8 mouse cellular contexts compared by ENCODE assay signal in the genomic region with DNA sequence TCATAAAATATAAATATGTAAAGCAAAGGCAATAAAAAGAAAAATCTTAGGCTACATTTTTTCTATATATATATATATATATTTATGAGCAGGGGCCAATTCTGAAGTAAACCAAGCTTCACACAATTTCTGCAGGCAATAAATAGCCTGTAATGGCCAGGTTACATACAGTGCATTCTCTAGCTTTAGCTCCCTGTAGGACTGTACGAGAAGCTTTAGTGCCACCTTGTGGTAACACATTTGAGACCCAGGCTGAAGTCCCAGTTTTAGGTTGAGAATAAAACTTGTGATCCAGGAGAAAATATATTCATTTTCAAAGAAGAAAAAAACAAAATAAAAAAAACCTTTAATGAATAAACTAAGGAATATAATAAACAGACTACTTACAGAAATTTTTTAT. TPM values are rescaled to one million over a fixed set of nuclear protein-coding genes. Genes with fewer than 3 reads are reported as not detected.
DNase-seq lines count a peak whose midpoint lies in the region; ATAC-seq and TF ChIP-seq lines count a peak whose summit lies in the region.

No protein-coding gene starts in this region.

- H3K4me1 ChIP-seq in CH12.LX (ENCODE audit: control insufficient read depth in 1 of 2, insufficient read depth in 2 of 2) = no peaks in the 10 kb centered on the region
- no peaks in the 10 kb centered on the region for H3K4me1 ChIP-seq in limb, embryonic 13.5 days

- TF ChIP-seq RAD21 in CH12.LX (IDR thresholded peaks at IDR 0.05; ENCODE audit: low read depth, low read length) = peak; percentile 75

- ATAC-seq in limb, embryonic 13.5 days (ENCODE audit: low FRiP score, low read depth) = peak; percentile 88; the same call in 1 of the 2 replicates

- WGBS in limb, embryonic 13.5 days = 33% methylated on average over 1 of the region's 1 CpGs

- peak; percentile 67 for TF ChIP-seq CTCF in gastrocnemius, adult 2 months (IDR thresholded peaks at IDR 0.05)
- peak in 1 of 2 experiments; percentile 79; a peak in 2 of 4 replicates for TF ChIP-seq CTCF in CH12.LX (conservative IDR thresholded peaks at IDR 0.05 in 1 of 2, IDR thresholded peaks at IDR 0.05 in 1 of 2; ENCODE audit: low read depth in 2 of 2, low read length in 2 of 2)

- no peak for DNase-seq in gastrocnemius, adult 2 months
- DNase-seq in gastrocnemius, postnatal 4 days (ENCODE audit: low spot score in 2 of 2) = no peak
- DNase-seq in CH12.LX (ENCODE audit: extremely low read depth) = peak; percentile 52
- peak; percentile 16 for DNase-seq in c-Kit-positive CD71-negative TER-119-negative erythroid progenitor cells, embryonic 14.5 days (ENCODE audit: low read depth)
- DNase-seq in hindlimb bud, embryonic 11.5 days (ENCODE audit: extremely low spot score, low read depth, low spot score) = peak; percentile 16
- peak; percentile 2 for DNase-seq in skeletal muscle tissue, adult 2 months (ENCODE audit: low read depth, low spot score)
- DNase-seq in T-cell, adult 2 months (ENCODE audit: low spot score) = no peak

- H3K4me2 ChIP-seq in CH12.LX (ENCODE audit: insufficient read depth, low read depth, poor library complexity, severe bottlenecking) = no peak overlapping the region
- no peak overlapping the region for H3K4me2 ChIP-seq in limb, embryonic 13.5 days (replicated peaks)

- TF ChIP-seq POLR2A in CH12.LX (IDR thresholded peaks at IDR 0.05; ENCODE audit: low read depth, low read length) = no peak

- H3K4me3 ChIP-seq in gastrocnemius, adult 2 months = no peak overlapping the region
- no peak overlapping the region for H3K4me3 ChIP-seq in CH12.LX (replicated peaks in 1 of 3; ENCODE audit: low read depth in 2 of 3, low read length in 2 of 3, poor library complexity in 1 of 3)
- H3K4me3 ChIP-seq in limb, embryonic 13.5 days = no peak overlapping the region

- H3K9me3 ChIP-seq in CH12.LX (replicated peaks; ENCODE audit: low read length) = no peaks in the 10 kb centered on the region
- H3K9me3 ChIP-seq in limb, embryonic 13.5 days = no peaks in the 10 kb centered on the region

- no peaks in the 10 kb centered on the region for H3K36me3 ChIP-seq in CH12.LX (replicated peaks in 1 of 2; ENCODE audit: control insufficient read depth in 1 of 2, insufficient read depth in 1 of 2, low read length in 1 of 2)
- H3K36me3 ChIP-seq in limb, embryonic 13.5 days = no peaks in the 10 kb centered on the region

- no peaks in the 10 kb centered on the region for H3K27me3 ChIP-seq in CH12.LX (replicated peaks)
- H3K27me3 ChIP-seq in limb, embryonic 13.5 days = no peaks in the 10 kb centered on the region

- H3K79me2 ChIP-seq in CH12.LX (replicated peaks; ENCODE audit: control insufficient read depth, extremely low read depth, insufficient read depth, poor library complexity, severe bottlenecking) = no peaks in the 10 kb centered on the region

- in situ Hi-C loops in CH12.LX (cut with MboI; ENCODE audit: low pct_ligation_motif_present, low pct_unique_long_range_greater_than_20kb, low sequenced_read_pairs) = loop anchor here (25.0 kb wide), 1 partner anchor 327 kb away; no protein-coding TSS in a partner anchor

- no peak overlapping the region for H3K9ac ChIP-seq in CH12.LX (ENCODE audit: insufficient read depth, low read depth)
- H3K9ac ChIP-seq in limb, embryonic 13.5 days = no peak overlapping the region

- TF ChIP-seq EP300 in CH12.LX (IDR thresholded peaks at IDR 0.05; ENCODE audit: low read length) = no peak

- dilution Hi-C loops in CH12.LX (cut with MboI; ENCODE audit: extremely low pct_ligation_motif_present, extremely low pct_unique_long_range_greater_than_20kb, low sequenced_read_pairs) = no loop called here

- intact Hi-C loops in gastrocnemius, adult 2 months (cut with DNase I) = loop anchor here (10.0 kb wide), 2 partner anchors 319 to 399 kb away; no protein-coding TSS in a partner anchor

- no peak overlapping the region for H3K27ac ChIP-seq in gastrocnemius, adult 2 months
- no peak overlapping the region for H3K27ac ChIP-seq in CH12.LX (ENCODE audit: insufficient read depth, low read depth)
- no peak overlapping the region for H3K27ac ChIP-seq in limb, embryonic 13.5 days

TF ChIP-seq in CH12.LX, 34 proteins besides CTCF, POLR2A, EP300 and RAD21:
- TF ChIP-seq ZC3H11A (IDR thresholded peaks at IDR 0.05; ENCODE audit: low read depth, low read length) = peak; percentile 17; the same call in 1 of the 2 replicates
- TF ChIP-seq ZMIZ1 (IDR thresholded peaks at IDR 0.05; ENCODE audit: low read depth, low read length) = no peak
- no peak for TF ChIP-seq SIN3A (IDR thresholded peaks at IDR 0.05; ENCODE audit: low read length)
- TF ChIP-seq ZKSCAN1 (IDR thresholded peaks at IDR 0.05; ENCODE audit: borderline replicate concordance, low read depth, low read length) = no peak
- TF ChIP-seq SMC3 (IDR thresholded peaks at IDR 0.05; ENCODE audit: low read depth, low read length) = peak; percentile 77
- TF ChIP-seq IRF4 (IDR thresholded peaks at IDR 0.05; ENCODE audit: low read depth, low read length) = no peak
- TF ChIP-seq E2F4 (IDR thresholded peaks at IDR 0.05; ENCODE audit: insufficient replicate concordance, low read depth, low read length) = no peak
- TF ChIP-seq USF1 (IDR thresholded peaks at IDR 0.05; ENCODE audit: low read depth, low read length) = no peak
TF ChIP-seq in CH12.LX: peak in this region for 2.

RNA-seq across cellular contexts. Expression of a gene that starts 36.9 kb away (rescaled TPM):
- total RNA-seq in gastrocnemius, adult 2 months (2021) = under 1 TPM; 0.10 to 0.50 TPM
- total RNA-seq in gastrocnemius, postnatal 4 days (2021) = 1 to 10 TPM; 1.0 to 1.1 TPM
- total RNA-seq in CH12.LX (2012; rRNA removed) = 0.21 and 0.47 TPM in 2 replicates
- 2.3 and 2.6 TPM in 2 replicates for total RNA-seq in CH12.LX (2014; rRNA removed)
- 1.1 and 1.2 TPM in 2 replicates for polyA plus RNA-seq in CH12.LX (2012; ENCODE audit: insufficient read length, low read depth)
- polyA plus RNA-seq in limb, embryonic 13.5 days (2015; fragmentation: Nextera tagmentation; extraction: Ambion mirVana) = 0.99 and 1.5 TPM in 2 replicates

Comparison
In these comparisons a context has a peak if more than half of its experiments do, and no peak if none do; other contexts are left out.
1. DNase-seq: peak in CH12.LX (single experiment), c-Kit-positive CD71-negative TER-119-negative erythroid progenitor cells, embryonic 14.5 days (single experiment), hindlimb bud, embryonic 11.5 days (single experiment) and skeletal muscle tissue, adult 2 months (single experiment); none in gastrocnemius, adult 2 months (single experiment), gastrocnemius, postnatal 4 days (0 of 2) and T-cell, adult 2 months (single experiment).